Mouse (Mus musculus): Measurements from ENCODE around the gene C1qbp. TPM values are rescaled to one million over a fixed set of nuclear protein-coding genes. Genes with fewer than 3 reads are reported as not detected.

Gene C1qbp
- polyA plus RNA-seq, 1 experiment = 407 TPM

- Histone ChIP-seq H3K9ac (ENCODE audit: low read depth, poor library complexity, severe bottlenecking) (peak overlapping the region; percentile 83), H3K4me1 (ENCODE audit: control insufficient read depth, insufficient read depth, low read length) (no peaks in the 10 kb centered on the region), H3K36me3 (ENCODE audit: control insufficient read depth, insufficient read depth, low read length, poor library complexity, severe bottlenecking) (peaks cover 68% of the 10 kb centered on the region), H3K27ac (ENCODE audit: insufficient read depth, low read length) (peak overlapping the region; percentile 22), H3K4me3 (ENCODE audit: low read depth, low read length) (peak overlapping the region; percentile 90), H3K9me3 (replicated peaks; ENCODE audit: control insufficient read depth, insufficient read depth, low read length, poor library complexity, severe bottlenecking) (no peaks in the 10 kb centered on the region), H3K27me3 (ENCODE audit: control insufficient read depth, insufficient read depth, low read length, poor library complexity, severe bottlenecking) (no peaks in the 10 kb centered on the region)
- TF ChIP-seq EP300 (IDR thresholded peaks at IDR 0.05; ENCODE audit: insufficient read depth, low read depth, low read length) (no peak), POLR2A (IDR thresholded peaks at IDR 0.05; ENCODE audit: insufficient read depth, low read length) (no peak), CTCF (IDR thresholded peaks at IDR 0.05; ENCODE audit: low read depth, low read length) (no peak)
These were observed 1.9 kb downstream of the C1qbp start for GRCm38 (mm10) chr11:70980751-70981510.

- no peaks in the 10 kb centered on the region for H3K27me3 ChIP-seq (ENCODE audit: control insufficient read depth, insufficient read depth, low read length, poor library complexity, severe bottlenecking)
- peaks cover 65% of the 10 kb centered on the region for H3K36me3 ChIP-seq (ENCODE audit: control insufficient read depth, insufficient read depth, low read length, poor library complexity, severe bottlenecking)
- no peaks in the 10 kb centered on the region for H3K9me3 ChIP-seq (replicated peaks; ENCODE audit: control insufficient read depth, insufficient read depth, low read length, poor library complexity, severe bottlenecking)
- 0 out of 2 replicates have a peak overlapping the region, but pooled peaks have one; percentile 24 for H3K9ac ChIP-seq (ENCODE audit: low read depth, poor library complexity, severe bottlenecking)
- TF ChIP-seq CTCF (IDR thresholded peaks at IDR 0.05; ENCODE audit: low read depth, low read length) (no peak), EP300 (IDR thresholded peaks at IDR 0.05; ENCODE audit: insufficient read depth, low read depth, low read length) (no peak), POLR2A (IDR thresholded peaks at IDR 0.05; ENCODE audit: insufficient read depth, low read length) (no peak)
- H3K4me1 ChIP-seq (ENCODE audit: control insufficient read depth, insufficient read depth, low read length) = no peaks in the 10 kb centered on the region
- no peak overlapping the region for H3K27ac ChIP-seq (ENCODE audit: insufficient read depth, low read length)
- H3K4me3 ChIP-seq (ENCODE audit: low read depth, low read length) = no peak overlapping the region
These were observed 2.6 kb downstream of the C1qbp start for GRCm38 (mm10) chr11:70980232-70980631.

- H3K27ac ChIP-seq (ENCODE audit: insufficient read depth, low read length) = 0 out of 2 replicates have a peak overlapping the region, but pooled peaks have one; percentile 3
- H3K4me3 ChIP-seq (ENCODE audit: low read depth, low read length) = no peak overlapping the region
- no peak overlapping the region for H3K9ac ChIP-seq (ENCODE audit: low read depth, poor library complexity, severe bottlenecking)
- TF ChIP-seq CTCF (IDR thresholded peaks at IDR 0.05; ENCODE audit: low read depth, low read length) (no peak), POLR2A (IDR thresholded peaks at IDR 0.05; ENCODE audit: insufficient read depth, low read length) (no peak), EP300 (IDR thresholded peaks at IDR 0.05; ENCODE audit: insufficient read depth, low read depth, low read length) (no peak)
- H3K36me3 ChIP-seq (ENCODE audit: control insufficient read depth, insufficient read depth, low read length, poor library complexity, severe bottlenecking) = peaks cover 70% of the 10 kb centered on the region
- H3K9me3 ChIP-seq (replicated peaks; ENCODE audit: control insufficient read depth, insufficient read depth, low read length, poor library complexity, severe bottlenecking) = no peaks in the 10 kb centered on the region
- no peaks in the 10 kb centered on the region for H3K27me3 ChIP-seq (ENCODE audit: control insufficient read depth, insufficient read depth, low read length, poor library complexity, severe bottlenecking)
- no peaks in the 10 kb centered on the region for H3K4me1 ChIP-seq (ENCODE audit: control insufficient read depth, insufficient read depth, low read length)
These were observed 5.5 kb downstream of the C1qbp start for GRCm38 (mm10) chr11:70977293-70977692.

- no peaks in the 10 kb centered on the region for H3K4me1 ChIP-seq (ENCODE audit: control insufficient read depth, insufficient read depth, low read length)
- no peak overlapping the region for H3K4me3 ChIP-seq (ENCODE audit: low read depth, low read length)
- no peaks in the 10 kb centered on the region for H3K9me3 ChIP-seq (replicated peaks; ENCODE audit: control insufficient read depth, insufficient read depth, low read length, poor library complexity, severe bottlenecking)
- TF ChIP-seq EP300 (IDR thresholded peaks at IDR 0.05; ENCODE audit: insufficient read depth, low read depth, low read length) (no peak), CTCF (IDR thresholded peaks at IDR 0.05; ENCODE audit: low read depth, low read length) (no peak), POLR2A (IDR thresholded peaks at IDR 0.05; ENCODE audit: insufficient read depth, low read length) (no peak)
- H3K27ac ChIP-seq (ENCODE audit: insufficient read depth, low read length) = no peak overlapping the region
- no peak overlapping the region for H3K9ac ChIP-seq (ENCODE audit: low read depth, poor library complexity, severe bottlenecking)
- no peaks in the 10 kb centered on the region for H3K27me3 ChIP-seq (ENCODE audit: control insufficient read depth, insufficient read depth, low read length, poor library complexity, severe bottlenecking)
- peaks cover 56% of the 10 kb centered on the region for H3K36me3 ChIP-seq (ENCODE audit: control insufficient read depth, insufficient read depth, low read length, poor library complexity, severe bottlenecking)
These were observed 7.6 kb downstream of the C1qbp start for GRCm38 (mm10) chr11:70975193-70975592.

- no peaks in the 10 kb centered on the region for H3K4me1 ChIP-seq (ENCODE audit: control insufficient read depth, insufficient read depth, low read length)
- TF ChIP-seq EP300 (IDR thresholded peaks at IDR 0.05; ENCODE audit: insufficient read depth, low read depth, low read length) (no peak), POLR2A (IDR thresholded peaks at IDR 0.05; ENCODE audit: insufficient read depth, low read length) (no peak), CTCF (IDR thresholded peaks at IDR 0.05; ENCODE audit: low read depth, low read length) (no peak)
- H3K27me3 ChIP-seq (ENCODE audit: control insufficient read depth, insufficient read depth, low read length, poor library complexity, severe bottlenecking) = no peaks in the 10 kb centered on the region
- peaks cover 44% of the 10 kb centered on the region for H3K36me3 ChIP-seq (ENCODE audit: control insufficient read depth, insufficient read depth, low read length, poor library complexity, severe bottlenecking)
- H3K27ac ChIP-seq (ENCODE audit: insufficient read depth, low read length) = no peak overlapping the region
- H3K9ac ChIP-seq (ENCODE audit: low read depth, poor library complexity, severe bottlenecking) = no peak overlapping the region
- no peaks in the 10 kb centered on the region for H3K9me3 ChIP-seq (replicated peaks; ENCODE audit: control insufficient read depth, insufficient read depth, low read length, poor library complexity, severe bottlenecking)
- H3K4me3 ChIP-seq (ENCODE audit: low read depth, low read length) = no peak overlapping the region
These were observed 8.9 kb downstream of the C1qbp start for GRCm38 (mm10) chr11:70973947-70974346.

GRCm38 (mm10) chr11:70972586-70972985 is 10.2 kb downstream of the C1qbp start:
- no peak for TF ChIP-seq EP300 (IDR thresholded peaks at IDR 0.05; ENCODE audit: insufficient read depth, low read depth, low read length)
- no peak for TF ChIP-seq POLR2A (IDR thresholded peaks at IDR 0.05; ENCODE audit: insufficient read depth, low read length)
- no peak for TF ChIP-seq CTCF (IDR thresholded peaks at IDR 0.05; ENCODE audit: low read depth, low read length)
- H3K27ac ChIP-seq (ENCODE audit: insufficient read depth, low read length) = no peak overlapping the region

More at GRCm38 (mm10) chr11:70972586-70972985, 10.2 kb downstream of the C1qbp start:
- Histone ChIP-seq H3K9ac (ENCODE audit: low read depth, poor library complexity, severe bottlenecking) (no peak overlapping the region), H3K4me1 (ENCODE audit: control insufficient read depth, insufficient read depth, low read length) (no peaks in the 10 kb centered on the region), H3K27me3 (ENCODE audit: control insufficient read depth, insufficient read depth, low read length, poor library complexity, severe bottlenecking) (no peaks in the 10 kb centered on the region), H3K36me3 (ENCODE audit: control insufficient read depth, insufficient read depth, low read length, poor library complexity, severe bottlenecking) (peaks cover 36% of the 10 kb centered on the region), H3K4me3 (ENCODE audit: low read depth, low read length) (no peak overlapping the region), H3K9me3 (replicated peaks; ENCODE audit: control insufficient read depth, insufficient read depth, low read length, poor library complexity, severe bottlenecking) (no peaks in the 10 kb centered on the region)
